Mouse (Mus musculus) heart, embryonic 16.5 days (tissue): Measurements from ENCODE around the gene Gm49395. TPM values are rescaled to one million over a fixed set of nuclear protein-coding genes. Genes with fewer than 3 reads are reported as not detected.
A peak's percentile ranks its signal among the peaks of the same experiment; 100 is the strongest.

Experiments
- ATAC-seq: fragments of 200-750 bp; cut with Nextera tagmentation; replicated peaks from 2 replicates; pipeline ENCODE4 v1.8.0; 2017; ENCODE audit warnings: moderate number of reproducible peaks; ENCODE audit not compliant: insufficient read depth, low FRiP score; ENCODE audit errors: extremely low read depth
- H3K27ac ChIP-seq: fragments of 300-500 bp; sonication (generic); 2 replicates; pipeline ENCODE4 v1.5.1; 2014; ENCODE audit warnings: mild to moderate bottlenecking, low read length, control low read depth, moderate library complexity
- H3K27me3 ChIP-seq: fragments of 300-500 bp; sonication (generic); 2 replicates; pipeline ENCODE4 v1.6.1; 2014; ENCODE audit warnings: low read length, mixed read lengths; ENCODE audit not compliant: control insufficient read depth, insufficient read depth
- H3K36me3 ChIP-seq: fragments of 300-500 bp; sonication (generic); 2 replicates; pipeline ENCODE4 v1.6.1; 2014; ENCODE audit not compliant: control insufficient read depth, insufficient read depth
- H3K4me1 ChIP-seq: fragments of 300-500 bp; sonication (generic); 2 replicates; pipeline ENCODE4 v1.6.1; 2014; ENCODE audit warnings: low read length, mixed read lengths; ENCODE audit not compliant: control insufficient read depth, insufficient read depth
- H3K4me2 ChIP-seq: fragments of 300-500 bp; sonication (generic); 2 replicates; pipeline ENCODE4 v1.6.1; 2014; ENCODE audit warnings: low read depth, mild to moderate bottlenecking, control low read depth, low read length
- H3K4me3 ChIP-seq: fragments of 300-500 bp; sonication (generic); 2 replicates; pipeline ENCODE4 v1.5.1; 2014; ENCODE audit warnings: mild to moderate bottlenecking, control low read depth, low read length
- H3K9ac ChIP-seq: fragments of 300-500 bp; sonication (generic); 2 replicates; pipeline ENCODE4 v1.6.1; 2014; ENCODE audit warnings: low read length, control low read depth
- H3K9me3 ChIP-seq: fragments of 300-500 bp; sonication (generic); replicated peaks from 2 replicates; pipeline ENCODE4 v1.6.1; 2016; ENCODE audit warnings: low read length; ENCODE audit not compliant: control insufficient read depth
- WGBS: fragments of 180-500 bp; shearing (Covaris S2); extraction: QIAGEN DNeasy Blood & Tissue Kit; methylation state at CpG from one replicate; pipeline ENCODE4 v1.1.7; 2014; 5-methylcytosine and 5-hydroxymethylcytosine counted together
- polyA plus RNA-seq: library from polyadenylated mRNA; unstranded; fragments of >200 nt; fragmentation: Nextera tagmentation; extraction: Ambion mirVana; gene quantifications from 2 replicates; pipeline ENCODE4 v1.2.1, GENCODE M21; 2015

Gm49395 gene
- polyA plus RNA-seq, 1 experiment from 2014 or later = 8.4 TPM

DNA sequence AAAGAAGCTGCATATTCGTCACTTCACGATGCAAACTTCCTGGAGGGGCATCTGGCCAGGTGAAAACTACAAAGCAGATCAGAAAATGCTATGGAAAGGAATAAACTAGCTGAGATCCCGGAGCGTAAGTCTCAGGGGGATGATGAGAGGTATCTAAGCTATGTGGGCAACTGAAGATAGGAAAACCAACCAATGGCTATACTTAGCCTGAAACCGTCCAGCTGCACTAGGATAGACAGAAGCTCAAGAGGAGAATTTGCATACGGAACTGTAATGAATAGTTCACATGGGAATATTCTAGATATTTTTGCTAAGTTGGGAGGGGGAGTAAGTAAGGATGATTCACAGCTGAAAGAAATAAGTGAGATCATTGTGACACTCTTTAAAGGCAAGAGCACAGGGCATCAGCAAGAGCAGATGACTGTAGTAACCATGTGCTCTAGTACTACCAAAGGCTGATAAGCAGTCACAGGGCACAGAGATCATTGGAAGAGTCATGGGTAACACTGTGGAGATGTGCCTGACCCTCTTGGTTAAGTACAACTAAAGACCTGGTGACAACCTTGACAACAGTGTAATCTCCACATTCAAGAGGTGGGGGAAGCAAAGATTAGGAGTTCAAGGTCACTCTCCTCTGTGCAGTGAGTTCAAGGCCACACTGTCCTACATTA lies 79.5 kb downstream of the Gm49395 start:
- Histone ChIP-seq H3K9ac (peak overlapping the region; percentile 36; the same call in 1 of the 2 replicates), H3K4me2 (peak overlapping the region; percentile 44), H3K4me3 (peak overlapping the region; percentile 14; the same call in 1 of the 2 replicates), H3K4me1 (peaks cover 35% of the 10 kb centered on the region), H3K27ac (peak overlapping the region; percentile 90), H3K27me3 (no peaks in the 10 kb centered on the region), H3K36me3 (no peaks in the 10 kb centered on the region), H3K9me3 (no peaks in the 10 kb centered on the region)
- WGBS = 31% methylated on average over 6 of the region's 6 CpGs
- ATAC-seq = peak; percentile 83

DNA sequence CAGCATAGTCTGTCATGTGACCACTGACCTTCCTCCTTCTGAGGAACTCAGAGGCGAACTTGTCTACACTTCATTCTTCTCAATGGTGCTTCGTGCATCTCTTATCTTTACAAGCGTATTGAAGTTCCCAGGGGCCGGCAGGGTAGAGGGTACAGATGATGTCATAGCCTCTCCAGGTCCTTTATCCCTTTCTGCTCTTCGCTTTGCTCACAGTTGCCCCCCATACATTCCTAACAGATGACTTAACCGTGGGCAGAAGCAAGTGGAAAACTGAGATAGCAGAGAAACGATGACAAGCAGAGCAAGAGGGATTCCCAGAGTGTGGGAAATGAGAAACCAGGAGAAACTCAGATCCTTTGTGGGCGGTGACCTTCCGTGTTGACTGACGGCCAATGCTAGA lies 80.3 kb downstream of the Gm49395 start:
- peak overlapping the region; percentile 36; the same call in 1 of the 2 replicates for H3K9ac ChIP-seq
- peak overlapping the region; percentile 44 for H3K4me2 ChIP-seq
- peak; percentile 80 for ATAC-seq

DNA sequence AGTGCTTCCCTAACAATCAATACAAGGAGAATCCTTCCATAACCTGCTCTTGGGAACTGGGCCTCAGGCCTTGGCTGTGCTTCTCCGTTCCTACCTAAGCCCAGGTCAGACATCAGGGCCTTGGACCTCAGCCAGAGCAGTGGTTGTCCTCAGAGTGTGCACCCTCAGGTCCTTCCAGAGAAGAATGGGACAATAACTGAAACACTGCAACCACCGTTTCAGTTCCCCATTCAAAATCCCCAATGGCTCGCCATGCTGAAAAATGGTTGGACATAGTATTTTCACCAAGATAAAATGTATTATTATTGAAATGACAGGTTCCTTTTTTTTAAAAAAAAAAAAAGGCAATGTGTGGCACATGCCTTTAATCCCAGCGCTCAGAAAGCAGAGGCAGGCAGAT lies 81.0 kb downstream of the Gm49395 start:
- no peak overlapping the region for H3K4me3 ChIP-seq
- no peak for ATAC-seq
- peaks cover 35% of the 10 kb centered on the region for H3K4me1 ChIP-seq
- H3K36me3 ChIP-seq = no peaks in the 10 kb centered on the region
- no peak overlapping the region for H3K4me2 ChIP-seq
- H3K27me3 ChIP-seq = no peaks in the 10 kb centered on the region
- H3K27ac ChIP-seq = peak overlapping the region; percentile 90
- no peaks in the 10 kb centered on the region for H3K9me3 ChIP-seq
- no peak overlapping the region for H3K9ac ChIP-seq
- 77% methylated on average over 4 of the region's 4 CpGs for WGBS

More for the DNA sequence above, 80.3 kb downstream of the Gm49395 start:
- H3K4me1 ChIP-seq = peaks cover 35% of the 10 kb centered on the region
- H3K4me3 ChIP-seq = peak overlapping the region; percentile 14; the same call in 1 of the 2 replicates
- H3K27me3 ChIP-seq = no peaks in the 10 kb centered on the region
- H3K27ac ChIP-seq = peak overlapping the region; percentile 90
- H3K36me3 ChIP-seq = no peaks in the 10 kb centered on the region
- 6% methylated on average over 10 of the region's 10 CpGs for WGBS
- no peaks in the 10 kb centered on the region for H3K9me3 ChIP-seq

DNA sequence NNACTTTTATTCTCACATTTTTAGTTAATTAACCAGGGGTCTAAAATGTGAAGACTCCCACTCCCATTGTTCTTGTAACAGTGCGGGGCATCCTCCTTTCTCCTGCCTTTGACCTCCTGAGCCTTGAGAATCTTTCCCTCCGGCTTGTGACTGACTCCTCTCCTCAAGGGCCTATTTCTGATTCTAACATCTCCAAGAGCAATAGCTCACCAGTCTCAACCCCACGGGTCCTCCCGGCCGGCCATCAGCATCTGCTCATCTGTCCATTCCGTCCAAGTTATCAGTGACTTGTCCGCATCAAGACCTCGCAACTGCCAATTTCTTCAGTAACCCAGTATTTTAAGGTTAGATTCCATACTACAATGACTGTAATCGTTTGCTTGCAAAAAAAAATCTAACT lies 84.2 kb downstream of the Gm49395 start:
- WGBS = 81% methylated on average over 9 of the region's 9 CpGs
- Histone ChIP-seq H3K4me2 (no peak overlapping the region), H3K9ac (no peak overlapping the region), H3K36me3 (no peaks in the 10 kb centered on the region), H3K9me3 (no peaks in the 10 kb centered on the region), H3K4me1 (peaks cover 48% of the 10 kb centered on the region), H3K27me3 (no peaks in the 10 kb centered on the region), H3K4me3 (no peak overlapping the region), H3K27ac (peak overlapping the region; percentile 69; the same call in 1 of the 2 replicates)
- ATAC-seq = no peak

DNA sequence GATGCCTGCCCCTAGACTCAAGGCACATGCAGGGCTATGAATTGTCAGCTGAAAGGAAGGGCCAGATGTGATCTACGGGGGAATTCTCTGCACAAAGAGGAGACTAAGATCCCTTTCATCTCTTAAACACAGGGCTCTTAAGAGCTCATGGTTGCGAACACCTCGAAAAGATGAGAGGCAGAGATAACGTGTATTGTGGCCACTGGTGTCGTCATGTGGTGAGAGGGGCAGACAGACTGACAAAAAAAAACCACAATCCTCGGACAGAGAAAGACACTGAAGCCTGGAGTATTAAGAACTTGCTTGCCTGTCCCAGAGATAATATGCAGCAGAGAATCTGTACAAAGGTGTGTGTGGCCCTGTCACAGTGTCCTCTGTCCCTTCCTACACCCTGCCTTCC lies 90.2 kb downstream of the Gm49395 start:
- ATAC-seq = no peak
- no peaks in the 10 kb centered on the region for H3K27me3 ChIP-seq
- 37% methylated on average over 6 of the region's 6 CpGs for WGBS
- no peak overlapping the region for H3K27ac ChIP-seq
- no peak overlapping the region for H3K4me2 ChIP-seq
- peaks cover 17% of the 10 kb centered on the region for H3K4me1 ChIP-seq
- peaks cover 5% of the 10 kb centered on the region for H3K36me3 ChIP-seq
- H3K9ac ChIP-seq = no peak overlapping the region
- H3K9me3 ChIP-seq = no peaks in the 10 kb centered on the region
- H3K4me3 ChIP-seq = no peak overlapping the region

DNA sequence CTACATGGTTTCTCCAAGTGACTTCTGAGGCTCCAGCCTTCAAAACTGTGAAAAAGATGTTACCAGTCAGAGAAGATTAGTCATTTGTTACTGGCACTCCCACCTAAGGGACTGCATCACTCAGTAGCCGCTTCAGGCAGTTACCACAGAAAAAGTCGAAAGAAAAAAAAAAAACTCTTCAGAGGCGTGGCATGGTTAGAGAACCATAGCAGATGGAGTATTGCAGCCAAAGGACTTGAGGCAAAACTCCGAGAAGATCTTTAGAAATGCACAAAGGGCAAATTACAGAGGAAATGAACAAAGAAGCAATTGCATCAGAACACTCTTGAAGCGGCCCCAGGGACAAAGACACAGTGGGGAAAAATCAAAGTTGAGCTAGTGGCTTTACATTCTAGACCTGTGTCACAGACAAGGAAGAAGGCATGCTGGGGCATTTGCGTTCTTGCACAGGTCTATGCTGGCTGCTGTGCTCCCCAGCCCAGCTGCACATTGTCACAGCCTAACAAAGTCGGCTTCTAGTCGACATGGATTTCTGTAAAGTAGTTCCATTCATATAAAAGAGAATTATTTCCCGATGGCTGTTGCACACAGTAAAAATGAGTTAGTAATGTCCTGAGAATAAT lies 95.4 kb downstream of the Gm49395 start:
- Histone ChIP-seq H3K4me3 (no peak overlapping the region), H3K27me3 (no peaks in the 10 kb centered on the region), H3K9ac (peak overlapping the region; percentile 30; the same call in 1 of the 2 replicates), H3K4me1 (peaks cover 33% of the 10 kb centered on the region), H3K27ac (peak overlapping the region; percentile 45; the same call in 1 of the 2 replicates), H3K4me2 (no peak overlapping the region), H3K9me3 (no peaks in the 10 kb centered on the region), H3K36me3 (peaks cover 4% of the 10 kb centered on the region)
- ATAC-seq = no peak
- WGBS = 53% methylated on average over 9 of the region's 9 CpGs

DNA sequence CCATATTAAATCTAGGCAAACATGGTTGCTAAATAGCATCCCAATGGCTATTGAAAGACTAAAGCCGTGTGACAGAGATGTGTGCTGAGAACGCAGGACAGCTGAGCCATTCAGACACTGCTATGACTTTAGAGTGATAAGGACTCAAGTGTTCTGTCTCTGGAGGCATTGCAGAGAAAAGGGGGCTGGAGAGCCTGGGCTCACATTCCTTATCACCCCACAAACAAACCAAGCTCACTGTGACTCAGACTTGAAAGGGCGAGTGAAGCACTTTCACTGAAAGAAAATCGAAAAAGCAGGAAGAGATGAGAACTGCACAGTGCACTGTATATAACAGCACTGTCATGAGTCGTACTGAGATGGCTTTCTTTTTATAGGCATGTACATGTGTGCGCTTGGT lies 96.4 kb downstream of the Gm49395 start:
- Histone ChIP-seq H3K4me1 (peaks cover 33% of the 10 kb centered on the region), H3K9ac (peak overlapping the region; percentile 38; the same call in 1 of the 2 replicates), H3K27ac (peak overlapping the region; percentile 81), H3K36me3 (peaks cover 6% of the 10 kb centered on the region), H3K27me3 (no peaks in the 10 kb centered on the region), H3K4me2 (peak overlapping the region; percentile 28; the same call in 1 of the 2 replicates), H3K4me3 (no peak overlapping the region), H3K9me3 (no peaks in the 10 kb centered on the region)
- no peak; the same call in 1 of the 2 replicates for ATAC-seq
- 23% methylated on average over 6 of the region's 6 CpGs for WGBS

DNA sequence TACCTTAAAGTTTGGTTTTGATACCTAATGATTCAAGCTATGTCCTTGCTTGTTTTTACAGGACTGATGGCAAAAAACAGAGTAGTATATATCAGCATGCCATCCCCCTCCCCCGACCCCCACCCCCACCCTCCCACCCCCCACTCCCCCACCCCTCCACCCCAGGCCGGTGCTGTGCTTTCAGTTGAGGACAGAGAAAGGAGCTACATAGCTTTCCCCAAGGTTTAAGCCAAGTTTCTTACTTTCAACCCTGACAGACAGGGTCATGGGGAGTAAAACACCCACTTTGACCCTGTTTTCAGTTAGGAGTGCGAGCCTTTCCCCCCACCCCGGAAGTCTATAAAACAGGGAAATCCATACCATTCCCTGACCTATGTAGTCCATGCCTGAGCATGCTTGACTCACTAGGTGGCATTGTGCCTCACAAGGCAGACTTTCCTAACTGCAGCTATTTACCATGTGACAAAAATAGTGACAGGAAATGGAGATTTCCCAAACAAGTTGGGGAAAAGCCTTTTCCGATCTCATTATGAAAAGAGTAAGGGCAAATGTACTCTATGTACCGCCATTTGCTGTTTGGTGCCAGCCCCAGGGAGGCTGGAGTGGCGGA lies 98.2 kb downstream of the Gm49395 start:
- Histone ChIP-seq H3K27me3 (no peaks in the 10 kb centered on the region), H3K27ac (peak overlapping the region; percentile 63), H3K4me1 (peaks cover 33% of the 10 kb centered on the region), H3K9me3 (no peaks in the 10 kb centered on the region; the same call in 1 of the 2 replicates), H3K4me3 (no peak overlapping the region), H3K36me3 (peaks cover 15% of the 10 kb centered on the region), H3K9ac (no peak overlapping the region), H3K4me2 (peak overlapping the region; percentile 36; the same call in 1 of the 2 replicates)
- ATAC-seq = 0 out of 2 replicates have a peak, but pooled peaks have one; percentile 46
- WGBS = 28% methylated on average over 7 of the region's 7 CpGs
